ENCODE assay signal across 12 mouse cellular contexts in the genomic region with DNA sequence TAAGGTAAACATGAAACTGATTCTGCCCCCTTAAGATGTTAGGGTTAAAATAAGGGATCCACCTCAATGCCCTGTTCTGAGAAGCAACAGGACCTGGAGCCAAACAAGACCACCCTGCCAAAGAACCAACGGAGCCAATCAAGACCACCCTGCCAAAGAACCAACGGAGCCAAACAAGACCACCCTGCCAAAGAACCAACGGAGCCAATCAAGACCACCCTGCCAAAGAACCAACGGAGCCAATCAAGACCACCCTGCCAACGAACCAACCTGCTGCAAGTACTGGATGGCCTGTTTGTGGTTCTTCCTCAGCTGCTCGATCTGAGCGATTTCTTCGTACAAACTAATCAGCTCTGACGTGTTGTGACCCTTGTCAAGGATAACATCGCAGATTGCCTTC. TPM values are rescaled to one million over a fixed set of nuclear protein-coding genes. Genes with fewer than 3 reads are reported as not detected.
"Had no signal": no experiment of that assay in that cellular context is flagged by ENCODE, and none has a peak within 500 bp of the region (broad histone marks: within the 10 kb centered on the region; RNA-seq: fewer than 3 reads in every experiment).

No protein-coding gene starts in this region.

RNA-seq across cellular contexts. Expression of a gene that starts 25.1 kb away (rescaled TPM):
- total RNA-seq: neutrophil, adult 5-6 weeks had no signal
- polyA plus RNA-seq: neural tube, embryonic 13.5 days; neural tube, embryonic 14.5 days; neural tube, embryonic 15.5 days; small intestine, adult 2 months; spleen, adult 2 months; stomach, embryonic 14.5 days; stomach, embryonic 15.5 days; stomach, embryonic 16.5 days; stomach, postnatal 0 days; thymus, adult 2 months; thymus, postnatal 0 days had no signal
